Mouse (Mus musculus) liver, embryonic 14.5 days (tissue): ENCODE results near the gene Zfp617.

Experiments
- CTCF ChIP-seq: IDR thresholded peaks from 2 replicates; pipeline ENCODE4 v1.5.1; 2016; ENCODE audit warnings: antibody characterized with exemption, low read depth, control low read depth
- EP300 ChIP-seq: IDR thresholded peaks from 2 replicates; pipeline ENCODE4 v1.6.1; 2016; ENCODE audit warnings: antibody characterized with exemption, low read depth

GRCm38 (mm10) chr8:71964051-71964450, 55.6 kb downstream of the Zfp617 start:
- TF ChIP-seq CTCF (no peak), EP300 (no peak)
